Mouse (Mus musculus): ENCODE measurements around the gene Faap20.

GRCm38 (mm10) chr4:155241789-155242188 is 7.8 kb upstream of the Faap20 start:
- no peak for TF ChIP-seq GABPA (IDR thresholded peaks at IDR 0.05; ENCODE audit: low read depth, low read length)
- no peak for TF ChIP-seq EP300 (IDR thresholded peaks at IDR 0.05; ENCODE audit: low read depth in 1 of 2, low read length in 2 of 2)
- no peak for TF ChIP-seq ZC3H11A (IDR thresholded peaks at IDR 0.05; ENCODE audit: low read depth, low read length)
- no peak for TF ChIP-seq ZMIZ1 (IDR thresholded peaks at IDR 0.05; ENCODE audit: low read depth, low read length)
- TF ChIP-seq ZNF384 (IDR thresholded peaks at IDR 0.05; ENCODE audit: low read depth, low read length) = no peak
- TF ChIP-seq CTCF (IDR thresholded peaks at IDR 0.05 in 2 of 3, conservative IDR thresholded peaks at IDR 0.05 in 1 of 3; ENCODE audit: control insufficient read depth in 1 of 3, insufficient read depth in 1 of 3, low read depth in 2 of 3, low read length in 3 of 3, poor library complexity in 1 of 3, severe bottlenecking in 1 of 3) = no peak
- no peak for TF ChIP-seq POLR2A (IDR thresholded peaks at IDR 0.05; ENCODE audit: control insufficient read depth in 1 of 2, insufficient read depth in 1 of 2, low read depth in 1 of 2, low read length in 2 of 2, poor library complexity in 1 of 2)
- TF ChIP-seq SMC3 (IDR thresholded peaks at IDR 0.05; ENCODE audit: low read depth, low read length) = no peak
- TF ChIP-seq KAT2A (conservative IDR thresholded peaks at IDR 0.05; ENCODE audit: low read depth, low read length) = no peak

Data from MEL (cell line).